Mouse (Mus musculus) stomach, embryonic 16.5 days (tissue): ENCODE data around the gene Hoxd9. TPM values are rescaled to one million over a fixed set of nuclear protein-coding genes. Genes with fewer than 3 reads are reported as not detected.
A peak's percentile ranks its signal among the peaks of the same experiment; 100 is the strongest.

Experiments
- ATAC-seq: fragments of 200-750 bp; cut with Nextera tagmentation; 2 replicates; pipeline ENCODE4 v1.8.0; 2017; ENCODE audit warnings: moderate number of reproducible peaks, moderate TSS enrichment; ENCODE audit not compliant: insufficient read depth, low FRiP score
- H3K27ac ChIP-seq: fragments of 300-500 bp; sonication (generic); 2 replicates; pipeline ENCODE4 v1.5.1; 2014; ENCODE audit warnings: low read length
- H3K27me3 ChIP-seq: fragments of 300-500 bp; sonication (generic); 2 replicates; pipeline ENCODE4 v1.6.1; 2014; ENCODE audit warnings: low read length, control low read depth, mixed read lengths; ENCODE audit not compliant: control insufficient read depth, insufficient read depth
- H3K36me3 ChIP-seq: fragments of 300-500 bp; sonication (generic); 2 replicates; pipeline ENCODE4 v1.6.1; 2014; ENCODE audit warnings: low read length; ENCODE audit not compliant: control insufficient read depth, insufficient read depth
- H3K4me1 ChIP-seq: fragments of 300-500 bp; sonication (generic); 2 replicates; pipeline ENCODE4 v1.6.1; 2014; ENCODE audit warnings: low read length, control low read depth, mixed read lengths; ENCODE audit not compliant: control insufficient read depth, insufficient read depth
- H3K4me2 ChIP-seq: fragments of 300-500 bp; sonication (generic); 2 replicates; pipeline ENCODE4 v1.6.1; 2014; ENCODE audit warnings: low read depth, low read length, mixed read lengths
- H3K4me3 ChIP-seq: fragments of 300-500 bp; sonication (generic); replicated peaks from 2 replicates; pipeline ENCODE4 v1.5.1; 2014; ENCODE audit warnings: mild to moderate bottlenecking, low read length
- H3K9ac ChIP-seq: fragments of 300-500 bp; sonication (generic); 2 replicates; pipeline ENCODE4 v1.6.1; 2014; ENCODE audit warnings: low read length
- H3K9me3 ChIP-seq: fragments of 300-500 bp; sonication (generic); replicated peaks from 2 replicates; pipeline ENCODE4 v1.6.1; 2016; ENCODE audit warnings: low read length, control low read depth; ENCODE audit not compliant: control insufficient read depth
- WGBS: fragments of 180-500 bp; shearing (Covaris S2); extraction: QIAGEN DNeasy Blood & Tissue Kit; methylation state at CpG from one replicate; pipeline ENCODE4 v1.1.7; 2014; 5-methylcytosine and 5-hydroxymethylcytosine counted together
- polyA plus RNA-seq: library from polyadenylated mRNA; unstranded; fragments of >200 nt; fragmentation: Nextera tagmentation; extraction: Ambion mirVana; gene quantifications from 2 replicates; pipeline ENCODE4 v1.2.1, GENCODE M21; 2015

The Hoxd9 gene
- polyA plus RNA-seq, 1 experiment from 2014 or later = 0.53 TPM

DNA sequence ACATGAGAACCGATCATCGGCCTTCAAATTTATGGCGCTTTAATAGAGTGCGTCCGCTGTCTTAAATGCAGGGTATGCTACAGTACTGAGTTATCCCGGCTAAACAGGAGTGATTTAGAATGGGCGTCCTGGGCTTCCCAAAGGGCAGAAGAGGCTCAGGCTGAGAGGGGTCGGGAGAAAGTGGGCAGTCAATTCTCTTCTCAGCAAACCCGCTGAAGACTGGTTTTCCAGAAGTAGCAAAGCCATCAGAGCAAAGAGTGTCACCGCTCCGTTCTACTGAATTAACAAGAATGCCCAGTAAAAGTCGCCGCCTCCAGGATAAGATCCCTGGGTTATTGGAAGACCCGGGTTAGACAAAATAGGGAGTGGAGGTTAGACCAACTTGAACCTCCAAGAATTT, 42.3 kb downstream of the Hoxd9 start:
- ATAC-seq = no peak
- peaks cover 87% of the 10 kb centered on the region for H3K27me3 ChIP-seq
- no peak overlapping the region for H3K27ac ChIP-seq

GRCm38 (mm10) chr2:74740311-74741091, 43.0 kb downstream of the Hoxd9 start:
- Histone ChIP-seq H3K27me3 (peaks cover 87% of the 10 kb centered on the region), H3K4me2 (peak overlapping the region; percentile 25; the same call in 1 of the 2 replicates), H3K27ac (no peak overlapping the region), H3K4me3 (peak overlapping the region; percentile 5; the same call in 1 of the 2 replicates), H3K9ac (no peak overlapping the region; the same call in 1 of the 2 replicates), H3K4me1 (no peaks in the 10 kb centered on the region), H3K9me3 (no peaks in the 10 kb centered on the region), H3K36me3 (no peaks in the 10 kb centered on the region)
- no peak for ATAC-seq
- 3% methylated on average over 43 of the region's 43 CpGs for WGBS

More for the DNA sequence above, 42.3 kb downstream of the Hoxd9 start:
- Histone ChIP-seq H3K36me3 (no peaks in the 10 kb centered on the region), H3K4me1 (no peaks in the 10 kb centered on the region), H3K9me3 (no peaks in the 10 kb centered on the region), H3K9ac (no peak overlapping the region), H3K4me3 (no peak overlapping the region), H3K4me2 (no peak overlapping the region)
- WGBS = 7% methylated on average over 14 of the region's 14 CpGs

- no peak overlapping the region for H3K9ac ChIP-seq
- WGBS = 40% methylated on average over 2 of the region's 3 CpGs
- no peaks in the 10 kb centered on the region for H3K9me3 ChIP-seq
- peaks cover 86% of the 10 kb centered on the region for H3K27me3 ChIP-seq
- no peak for ATAC-seq
- no peaks in the 10 kb centered on the region for H3K4me1 ChIP-seq
- H3K27ac ChIP-seq = no peak overlapping the region
- no peaks in the 10 kb centered on the region for H3K36me3 ChIP-seq
- no peak overlapping the region for H3K4me3 ChIP-seq
- H3K4me2 ChIP-seq = no peak overlapping the region
Measured at GRCm38 (mm10) chr2:74741252-74741978, 43.9 kb downstream of the Hoxd9 start.

DNA sequence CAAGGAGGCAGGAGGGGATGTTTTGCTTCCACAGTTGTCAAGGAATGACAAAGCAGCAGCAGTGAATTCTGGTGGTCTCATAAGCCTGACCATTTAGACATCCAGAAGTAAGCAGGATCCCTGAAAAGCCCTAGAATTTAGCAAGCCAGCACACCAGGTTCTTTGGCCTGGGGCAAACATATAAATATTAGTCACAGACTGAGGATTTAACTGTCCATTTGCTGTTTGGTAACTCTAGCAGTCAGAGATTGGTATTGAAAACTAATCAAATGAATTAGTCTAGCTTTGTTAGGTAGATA, 44.4 kb downstream of the Hoxd9 start:
- ATAC-seq = no peak
- Histone ChIP-seq H3K4me2 (no peak overlapping the region), H3K27ac (no peak overlapping the region), H3K36me3 (no peaks in the 10 kb centered on the region), H3K27me3 (peaks cover 86% of the 10 kb centered on the region), H3K4me1 (no peaks in the 10 kb centered on the region), H3K4me3 (no peak overlapping the region), H3K9me3 (no peaks in the 10 kb centered on the region), H3K9ac (no peak overlapping the region)

- Histone ChIP-seq H3K27ac (no peak overlapping the region), H3K36me3 (no peaks in the 10 kb centered on the region), H3K4me2 (no peak overlapping the region), H3K9me3 (no peaks in the 10 kb centered on the region), H3K4me3 (peak overlapping the region; percentile 9; the same call in 1 of the 2 replicates), H3K4me1 (0 out of 2 replicates have a peak, but pooled peaks cover 3% of the 10 kb centered on the region), H3K27me3 (peaks cover 90% of the 10 kb centered on the region), H3K9ac (no peak overlapping the region)
- ATAC-seq = no peak
- 13% methylated on average over 6 of the region's 6 CpGs for WGBS
Measured at GRCm38 (mm10) chr2:74745540-74746297, 48.2 kb downstream of the Hoxd9 start.

GRCm38 (mm10) chr2:74746298-74746921, 48.9 kb downstream of the Hoxd9 start:
- peaks cover 90% of the 10 kb centered on the region for H3K27me3 ChIP-seq
- no peak overlapping the region for H3K27ac ChIP-seq
- WGBS = 3% methylated on average over 58 of the region's 58 CpGs
- H3K4me1 ChIP-seq = 0 out of 2 replicates have a peak, but pooled peaks cover 3% of the 10 kb centered on the region
- H3K4me2 ChIP-seq = peak overlapping the region; percentile 21
- no peaks in the 10 kb centered on the region for H3K36me3 ChIP-seq
- no peaks in the 10 kb centered on the region for H3K9me3 ChIP-seq
- no peak for ATAC-seq
- H3K9ac ChIP-seq = peak overlapping the region; percentile 36; the same call in 1 of the 2 replicates
- peak overlapping the region; percentile 9; the same call in 1 of the 2 replicates for H3K4me3 ChIP-seq

DNA sequence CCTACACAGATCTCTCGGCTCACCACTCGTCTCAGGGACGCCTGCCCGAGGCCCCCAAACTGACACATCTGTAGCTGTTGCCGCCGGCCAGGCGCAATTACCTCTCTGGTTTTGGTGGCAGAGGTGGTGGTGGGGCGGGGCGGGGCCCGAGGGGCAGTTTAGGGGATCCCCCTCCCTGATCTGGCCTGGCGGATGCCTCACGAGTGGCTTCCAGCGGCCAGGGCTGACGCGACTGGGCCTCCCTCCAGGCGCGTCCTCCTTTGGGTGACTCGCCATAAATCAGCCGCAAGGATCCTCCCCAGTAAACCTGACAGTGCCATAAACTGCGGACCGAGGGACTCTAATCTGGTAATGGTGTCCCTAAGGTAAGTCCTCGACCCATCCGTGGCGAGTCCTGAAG, 49.5 kb downstream of the Hoxd9 start:
- H3K9ac ChIP-seq = peak overlapping the region; percentile 36; the same call in 1 of the 2 replicates
- H3K4me1 ChIP-seq = 0 out of 2 replicates have a peak, but pooled peaks cover 3% of the 10 kb centered on the region
- no peak for ATAC-seq
- 9% methylated on average over 24 of the region's 24 CpGs for WGBS
- no peaks in the 10 kb centered on the region for H3K36me3 ChIP-seq
- no peak overlapping the region for H3K4me2 ChIP-seq
- H3K27ac ChIP-seq = no peak overlapping the region
- no peaks in the 10 kb centered on the region for H3K9me3 ChIP-seq
- H3K4me3 ChIP-seq = peak overlapping the region; percentile 9; the same call in 1 of the 2 replicates
- H3K27me3 ChIP-seq = peaks cover 90% of the 10 kb centered on the region

DNA sequence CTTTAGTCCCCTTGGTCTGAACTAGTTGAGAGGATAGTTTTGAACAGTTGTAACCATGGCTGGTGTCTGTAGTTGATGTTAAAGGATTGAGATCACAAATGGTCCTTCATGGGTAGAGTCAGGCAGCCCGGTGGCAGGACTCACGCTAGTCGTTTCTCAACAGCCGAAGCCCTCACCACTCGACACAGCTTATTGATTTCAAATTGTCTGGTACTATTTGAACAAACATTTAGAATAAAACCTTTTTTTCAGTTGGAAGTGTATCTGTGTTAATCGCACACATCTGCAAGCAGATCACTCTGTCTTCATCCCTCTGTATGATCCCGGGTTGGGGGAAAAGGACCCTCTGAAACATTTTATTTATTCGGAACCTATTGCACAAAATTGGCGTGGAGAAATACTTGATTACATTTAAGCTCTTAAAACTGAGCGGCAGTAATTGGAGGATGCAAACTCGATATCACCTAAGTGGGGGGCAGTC, 50.2 kb downstream of the Hoxd9 start:
- no peak overlapping the region for H3K9ac ChIP-seq

More for the DNA sequence above, 50.2 kb downstream of the Hoxd9 start:
- Histone ChIP-seq H3K4me3 (0 out of 2 replicates have a peak overlapping the region, but pooled peaks have one; percentile 5), H3K4me2 (no peak overlapping the region), H3K27me3 (peaks cover 94% of the 10 kb centered on the region), H3K4me1 (peaks cover 5% of the 10 kb centered on the region; the same call in 1 of the 2 replicates), H3K36me3 (no peaks in the 10 kb centered on the region), H3K9me3 (no peaks in the 10 kb centered on the region), H3K27ac (no peak overlapping the region)
- 22% methylated on average over 11 of the region's 11 CpGs for WGBS
- no peak for ATAC-seq
